Mouse (Mus musculus) lung, adult 2 months (tissue): Measurements from ENCODE around the gene Gapdhs.

Source experiments
- CTCF ChIP-seq: fragments of 200-500 bp; IDR thresholded peaks from 2 replicates; pipeline ENCODE4 v1.5.1; 2011; ENCODE audit warnings: mild to moderate bottlenecking, low read length, control low read depth; ENCODE audit not compliant: insufficient read depth
- POLR2A ChIP-seq: fragments of 200-500 bp; IDR thresholded peaks from 2 replicates; pipeline ENCODE4 v1.6.1; 2011; ENCODE audit warnings: low read depth, mild to moderate bottlenecking, control low read depth, low read length, borderline replicate concordance; ENCODE audit errors: extremely low read depth

GRCm38 (mm10) chr7:30711942-30712341, 31.5 kb downstream of the Gapdhs start, which contains the start of gene Atp4a:
- no peak for TF ChIP-seq CTCF
- no peak for TF ChIP-seq POLR2A
